Mouse (Mus musculus): ENCODE results near the gene Rnf207. TPM values are rescaled to one million over a fixed set of nuclear protein-coding genes. Genes with fewer than 3 reads are reported as not detected.

Gene Rnf207
- total RNA-seq (2021): 1.1 TPM in 1 of 2 replicates, not detected in the other
- long read RNA-seq: 0 reads

DNA sequence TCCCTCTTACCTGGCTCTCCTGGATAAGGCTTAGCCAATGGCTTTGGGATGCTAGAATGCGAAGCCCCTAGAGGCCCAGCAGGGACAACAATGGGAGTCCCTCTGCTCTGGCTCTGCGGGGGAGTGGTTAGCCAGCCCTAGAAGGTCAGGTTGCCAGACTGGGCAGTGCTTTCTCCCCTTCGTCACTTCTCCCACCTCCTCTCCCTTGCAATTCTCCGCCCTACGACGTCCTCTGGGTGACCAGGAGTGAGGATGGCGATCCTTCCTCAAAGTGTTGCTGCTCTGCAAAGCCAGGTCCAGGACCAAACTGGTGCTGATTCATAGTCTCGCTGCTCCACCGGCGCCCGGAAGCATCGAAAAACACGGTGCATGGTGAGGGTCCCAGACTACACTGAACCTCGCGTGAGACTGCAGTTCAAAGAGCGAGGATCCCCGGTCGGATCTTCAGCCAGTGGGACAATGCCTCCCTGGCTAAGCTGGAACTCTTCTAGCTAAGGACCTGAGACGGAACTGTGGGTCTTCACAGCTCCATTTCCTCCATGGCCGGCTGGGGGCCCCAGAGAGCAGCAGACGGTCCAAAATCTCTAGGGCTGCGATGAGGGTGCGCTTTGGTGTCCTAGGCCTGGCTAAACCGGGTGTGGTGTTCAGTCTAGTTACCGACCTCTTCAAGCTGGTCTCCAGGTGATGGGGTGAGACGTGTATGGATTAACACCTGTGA lies at the start of gene Rnf207:
Gene Rnf207, minus strand, starts transcription at position 477 of the 718 bp plus-strand sequence.
- peak; percentile 70 for DNase-seq

DNA sequence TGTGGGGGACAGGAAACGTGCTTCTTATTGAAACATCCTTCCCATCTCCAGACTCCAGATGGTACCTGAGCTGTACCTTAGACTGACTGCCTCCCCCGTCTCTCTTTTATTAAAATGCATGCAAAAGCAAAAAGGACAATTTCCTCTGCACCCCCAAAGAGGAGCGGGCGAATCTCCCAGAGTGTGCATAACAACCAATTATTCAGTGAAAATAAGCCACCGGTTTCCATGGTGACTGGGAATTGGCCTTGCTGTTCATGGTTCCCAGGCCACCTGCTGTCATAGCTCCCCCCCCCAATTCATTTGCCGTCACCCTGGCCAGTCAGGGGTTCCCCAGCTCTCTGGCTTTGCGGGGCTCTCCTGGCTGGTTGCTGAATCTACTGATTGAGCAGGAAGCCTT lies 46.4 kb upstream of the Rnf207 start:
- DNase-seq: no peak

DNA sequence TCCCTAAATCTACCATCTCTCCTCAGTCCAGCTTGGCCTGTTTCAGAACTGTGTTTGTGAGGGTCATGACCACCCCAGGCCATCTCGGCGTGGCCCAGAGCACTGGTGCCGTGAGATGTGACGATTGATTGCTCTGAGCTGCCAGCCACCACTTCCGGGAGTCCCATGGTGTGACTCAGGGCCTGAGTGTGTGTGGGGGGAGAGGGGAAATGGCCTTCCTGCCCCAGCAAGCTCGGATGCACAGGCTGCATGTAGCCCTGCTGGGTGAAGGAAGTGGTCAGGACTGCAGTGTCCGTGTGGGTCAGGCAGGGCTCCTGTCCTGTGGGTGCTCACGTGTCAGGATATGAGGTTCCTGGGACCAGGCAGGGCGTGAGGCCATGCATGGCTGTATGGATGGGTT lies 43.4 kb upstream of the Rnf207 start:
- DNase-seq: no peak

DNA sequence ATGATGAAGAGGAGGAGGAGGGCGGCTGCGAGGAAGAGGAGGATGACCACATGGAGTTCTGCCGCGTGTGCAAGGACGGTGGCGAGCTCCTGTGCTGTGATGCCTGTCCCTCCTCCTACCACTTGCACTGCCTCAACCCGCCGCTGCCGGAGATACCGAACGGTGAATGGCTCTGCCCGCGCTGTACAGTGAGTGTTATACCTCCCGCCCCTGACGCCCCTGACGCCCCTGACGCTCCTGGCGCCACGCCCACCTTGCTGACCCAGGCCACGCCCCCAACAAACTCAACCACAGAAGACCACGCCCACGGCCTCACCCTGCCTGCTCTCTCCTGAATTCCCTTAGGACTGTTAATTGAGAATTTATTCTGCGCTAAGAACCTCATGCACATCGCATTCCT lies 42.1 kb upstream of the Rnf207 start:
- no peak for DNase-seq

DNA sequence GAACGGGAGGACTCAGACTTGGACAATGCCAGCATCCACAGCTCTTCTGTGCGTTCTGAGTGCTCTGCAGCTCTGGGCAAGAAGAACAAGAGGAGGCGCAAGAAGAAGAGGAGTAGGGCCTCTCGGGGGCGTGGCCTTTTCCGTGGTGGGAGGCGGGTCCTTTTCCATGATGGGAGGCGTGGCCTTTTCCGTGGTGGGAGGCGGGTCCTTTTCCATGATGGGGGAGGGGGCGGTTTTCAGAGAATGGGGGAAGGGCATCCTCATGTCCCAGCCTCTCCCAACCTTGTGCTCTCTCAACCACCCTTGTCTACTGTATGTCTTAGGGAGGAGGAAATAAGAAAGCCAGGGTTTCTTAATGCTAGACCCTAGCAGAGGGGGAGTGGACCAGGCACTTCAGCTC lies 40.9 kb upstream of the Rnf207 start:
- DNase-seq: no peak

DNA sequence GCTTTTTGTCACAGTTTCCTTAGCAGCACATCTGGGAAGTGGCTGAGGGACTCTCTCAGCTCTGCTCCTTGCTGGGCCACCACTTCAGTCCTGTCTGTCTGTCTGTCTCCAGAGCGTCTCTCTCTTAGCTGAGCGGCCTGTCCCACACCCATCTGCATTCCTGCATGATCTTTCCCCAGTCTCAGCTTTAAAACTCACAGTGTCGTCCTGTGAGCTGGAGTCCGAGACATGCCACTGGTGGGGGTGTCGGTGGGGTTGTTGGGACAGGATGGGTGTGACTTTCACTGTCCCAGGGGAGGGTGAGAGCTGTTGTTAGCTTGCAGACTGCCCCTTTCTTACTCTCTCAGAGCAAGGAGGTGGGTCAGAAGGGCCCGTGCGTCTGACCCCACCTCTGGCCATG lies 36.9 kb upstream of the Rnf207 start:
- no peak for DNase-seq

DNA sequence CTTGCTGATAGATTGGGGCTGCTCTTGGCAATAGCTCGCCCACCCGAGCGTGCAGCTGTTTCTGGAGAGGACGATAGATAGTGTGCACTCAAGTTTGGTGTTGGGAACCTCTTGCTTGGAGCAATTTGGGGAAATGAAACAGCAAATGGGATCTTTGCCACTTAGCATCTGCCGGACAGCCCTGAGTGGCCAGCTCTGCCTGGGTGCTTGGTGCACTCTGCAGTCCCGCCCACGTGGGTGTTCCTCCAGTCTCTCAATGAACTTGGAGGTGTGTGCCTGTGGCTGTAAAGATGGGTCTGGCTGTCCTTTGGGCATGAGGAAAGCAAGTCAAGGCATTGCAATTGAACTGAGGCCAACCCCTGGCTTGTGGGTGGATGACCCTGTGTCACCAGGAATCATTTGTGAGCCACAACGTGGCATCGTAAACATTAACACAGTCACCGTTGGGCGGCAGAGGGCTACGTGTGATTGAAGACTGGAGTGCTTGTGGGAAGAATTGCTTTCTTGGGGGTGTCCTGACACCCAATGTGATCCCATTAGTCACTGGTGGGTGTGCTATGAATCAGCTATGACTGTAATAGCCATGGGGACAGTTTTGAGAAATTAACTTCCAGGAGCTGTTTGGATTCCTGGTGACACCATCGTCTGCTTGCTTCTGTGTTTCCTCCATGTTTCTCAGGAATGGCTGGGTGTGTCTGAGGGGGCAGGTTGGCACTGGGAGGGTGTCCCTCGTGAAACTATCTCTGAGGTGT lies 35.3 kb upstream of the Rnf207 start:
- no peak for DNase-seq

DNA sequence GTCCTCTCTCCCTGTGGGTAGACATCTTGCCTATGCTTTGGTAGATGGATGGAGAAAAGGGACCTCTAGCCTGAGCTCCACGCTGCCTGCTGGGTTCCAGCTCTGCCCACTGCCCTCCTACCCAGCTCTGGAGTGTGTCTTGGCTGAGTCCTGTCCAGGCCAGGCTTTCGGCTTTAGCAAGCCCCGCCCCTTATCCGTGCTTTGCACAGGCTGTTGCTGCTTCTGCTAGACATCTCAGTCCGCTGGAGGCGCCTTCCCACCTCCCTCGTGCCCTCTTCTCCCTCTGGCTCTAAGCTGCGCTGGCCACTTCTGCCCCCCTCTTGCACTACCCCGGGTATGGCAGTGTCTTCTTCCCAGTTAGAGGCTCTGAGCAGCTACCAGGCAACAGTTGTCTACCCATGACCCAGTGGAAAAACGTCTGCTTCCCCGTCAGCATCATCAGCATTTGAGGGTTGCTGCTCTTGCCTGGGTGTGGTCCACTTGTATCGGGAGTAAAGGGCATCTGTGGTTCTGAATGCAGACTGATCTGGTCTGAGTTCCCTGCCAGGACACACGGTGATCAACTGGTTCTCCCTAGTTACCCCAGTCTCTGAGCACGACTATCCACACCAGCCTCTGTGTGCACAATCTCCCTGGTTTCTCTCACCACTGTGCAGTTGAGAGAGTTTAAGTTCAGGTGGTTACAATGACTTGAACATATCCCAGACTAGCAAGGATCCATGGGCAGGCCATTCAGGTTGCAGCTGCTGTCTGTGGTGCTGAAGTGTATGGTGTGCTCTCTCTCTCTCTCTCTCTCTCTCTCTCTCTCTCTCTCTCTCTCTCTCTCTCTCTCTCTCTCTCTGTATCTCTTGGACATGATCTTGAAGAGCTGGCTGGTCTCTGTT lies 32.9 kb upstream of the Rnf207 start:
- DNase-seq: no peak

DNA sequence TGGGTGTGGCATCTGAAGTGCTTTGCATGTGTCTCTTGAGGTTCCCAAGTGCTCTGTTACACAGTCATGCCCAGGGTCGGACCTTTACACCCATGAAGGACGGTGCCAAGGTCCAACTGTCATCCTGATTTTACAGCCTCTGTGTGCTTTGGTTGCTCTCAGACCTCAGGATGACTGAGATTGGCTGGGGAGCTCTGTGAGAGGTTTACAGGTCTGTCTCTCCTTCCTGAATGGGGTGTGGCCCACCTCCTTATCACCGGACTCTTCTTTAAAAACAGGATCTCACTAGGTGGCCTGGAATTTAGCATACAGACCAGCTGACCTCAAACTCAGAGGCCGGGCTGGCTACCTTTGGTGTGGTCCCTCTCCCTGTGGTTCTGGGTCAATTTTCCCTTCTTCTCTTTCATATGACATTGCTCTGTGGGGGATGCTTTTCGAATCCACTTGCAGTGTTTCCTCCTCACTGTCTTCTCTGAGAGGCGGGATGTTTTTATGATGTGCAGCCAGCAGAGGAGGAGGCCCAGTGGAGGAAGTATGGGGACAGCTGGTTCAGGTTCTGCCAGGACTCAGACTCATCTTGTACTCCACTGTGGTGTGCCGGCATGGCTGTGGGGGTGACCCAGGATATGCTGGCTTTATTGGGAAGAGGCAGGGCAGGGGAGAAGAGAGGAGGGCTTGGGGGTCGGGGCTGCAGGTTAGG lies 32.1 kb upstream of the Rnf207 start:
- DNase-seq: no peak

DNA sequence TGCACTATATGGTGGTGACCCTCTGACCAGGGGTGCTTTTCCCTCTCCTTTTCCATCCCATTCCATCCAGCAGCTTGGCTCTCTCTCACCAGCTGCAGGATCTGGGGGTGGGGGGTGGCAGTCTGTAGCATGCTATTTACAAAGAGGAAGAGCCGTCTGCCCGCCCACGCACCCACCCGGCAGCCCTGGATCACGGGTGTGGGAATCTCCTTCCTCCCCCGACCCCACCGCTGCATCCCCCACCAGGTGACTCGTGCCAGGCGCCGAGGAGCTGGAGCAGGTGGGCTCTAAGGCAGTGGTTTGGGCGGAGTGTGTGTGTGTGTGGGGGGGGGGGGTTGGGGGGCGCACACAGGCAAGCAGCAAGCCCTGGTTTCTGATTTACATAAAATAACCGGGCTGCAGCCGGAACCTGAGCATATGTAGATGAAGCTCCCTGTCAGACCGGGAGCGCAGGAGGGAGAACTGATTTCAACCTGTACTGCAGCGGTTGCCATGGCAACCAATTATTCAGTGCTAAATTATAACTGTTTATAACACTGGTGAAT lies 31.1 kb upstream of the Rnf207 start:
- no peak for DNase-seq

DNA sequence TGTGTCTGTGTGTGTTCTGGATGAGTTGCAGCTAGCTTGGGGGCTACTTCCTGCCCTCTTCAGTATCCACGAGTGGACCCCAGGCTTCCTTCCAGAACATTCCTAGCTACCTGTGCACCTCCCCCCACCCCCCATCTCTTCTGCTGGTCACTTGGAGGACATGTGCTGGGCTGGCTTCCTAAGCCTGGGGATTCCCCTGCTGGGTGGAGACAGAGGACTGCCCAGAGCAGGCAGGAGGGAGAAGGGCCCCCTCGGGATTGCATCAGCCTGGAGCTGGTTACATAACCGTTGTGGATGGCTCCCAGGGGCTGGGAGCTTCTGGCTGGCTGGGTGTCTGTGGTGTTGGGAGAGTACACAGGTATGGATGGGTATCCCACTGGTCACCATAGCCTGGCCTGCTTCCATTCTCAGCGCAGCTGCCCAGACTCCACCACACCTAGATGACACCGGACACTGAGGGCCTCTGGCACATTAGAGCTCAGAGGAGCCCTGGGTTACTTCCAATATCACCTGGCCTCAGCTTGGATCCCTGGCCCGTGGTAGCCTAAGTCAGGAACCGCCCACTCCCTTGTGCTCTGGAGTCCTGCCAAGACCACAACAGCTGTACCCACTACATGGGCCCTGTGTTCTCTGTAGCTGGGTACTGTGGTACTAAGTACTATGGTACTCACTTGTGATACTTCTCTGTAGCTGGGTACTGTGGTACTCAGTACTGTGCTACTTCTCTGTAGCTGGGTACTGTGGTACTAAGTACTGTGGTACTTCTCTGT lies 26.5 kb upstream of the Rnf207 start:
- DNase-seq: peak; percentile 40

DNA sequence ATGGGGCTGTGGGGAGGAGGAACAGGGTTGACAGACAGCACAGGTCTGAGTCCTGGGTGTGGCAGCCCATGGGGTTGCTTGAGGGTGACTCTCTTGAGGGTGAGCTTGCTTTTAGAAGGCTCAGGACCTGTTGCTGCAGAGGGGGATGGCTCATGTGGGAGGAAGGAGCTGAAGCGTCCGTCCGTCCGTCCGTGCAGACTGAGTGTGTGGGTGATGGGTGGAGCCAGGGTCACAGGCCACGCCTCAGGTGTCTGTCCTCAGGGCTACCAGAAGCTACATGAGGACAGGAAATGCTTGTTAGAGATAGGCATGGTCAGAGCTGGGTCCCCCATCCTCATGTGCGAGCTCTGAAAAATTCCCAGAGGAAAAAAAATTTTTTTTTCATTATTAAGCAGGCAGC lies 25.9 kb upstream of the Rnf207 start:
- DNase-seq: no peak

DNA sequence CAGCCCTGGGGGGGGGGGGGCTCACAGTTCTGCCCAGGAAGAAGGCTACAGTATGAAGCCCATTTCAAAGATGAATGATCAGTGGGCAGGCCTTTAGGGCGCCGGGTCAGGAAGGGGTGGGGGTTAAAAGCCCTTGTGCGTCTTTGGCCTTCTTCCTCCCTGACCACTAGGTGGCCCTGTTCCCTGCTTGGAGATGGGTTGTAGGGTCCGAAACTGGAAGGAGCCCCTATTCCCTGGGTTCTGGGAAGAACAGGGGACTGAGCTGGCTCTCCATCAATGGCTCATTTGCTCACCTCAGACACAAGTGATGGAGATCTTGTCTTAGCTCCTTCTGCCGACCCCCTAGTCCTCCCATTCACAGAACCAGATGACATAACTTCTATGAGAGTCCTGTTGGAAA lies 24.5 kb upstream of the Rnf207 start:
- no peak for DNase-seq

DNA sequence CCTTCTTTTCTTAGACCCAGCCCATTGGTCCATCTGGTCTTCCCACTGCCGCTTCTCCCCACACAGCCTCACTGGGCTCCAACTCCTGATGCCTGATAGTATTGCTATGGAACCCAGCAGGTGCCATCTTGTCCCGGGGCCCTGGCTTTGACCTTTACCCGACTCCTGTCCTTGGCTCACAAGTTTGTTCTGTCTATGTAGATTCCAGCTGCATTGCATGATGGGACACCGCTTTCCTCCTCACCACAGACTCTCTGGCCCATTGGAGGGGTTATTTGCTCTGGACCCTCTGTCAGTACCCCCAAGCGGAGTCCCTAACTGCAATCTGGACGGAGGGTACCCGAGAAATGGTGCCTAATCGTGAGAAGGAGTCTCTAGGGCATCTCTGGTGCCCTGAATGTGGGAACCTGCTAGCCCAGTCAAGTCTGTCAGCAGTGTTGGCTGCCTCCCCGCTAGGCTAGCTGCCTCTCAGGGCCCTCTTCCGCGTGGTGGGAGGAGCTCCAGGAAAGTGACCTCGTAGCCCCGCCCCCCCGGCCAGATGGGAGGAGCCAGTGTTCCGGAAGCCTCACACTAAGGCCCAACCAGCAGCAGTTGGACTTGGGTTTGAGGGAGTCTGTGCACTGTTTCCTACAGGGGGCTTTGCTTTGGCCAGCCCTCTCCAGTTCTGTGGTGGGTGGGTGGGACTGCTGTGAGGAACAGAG lies 21.9 kb upstream of the Rnf207 start:
- no peak for DNase-seq

DNA sequence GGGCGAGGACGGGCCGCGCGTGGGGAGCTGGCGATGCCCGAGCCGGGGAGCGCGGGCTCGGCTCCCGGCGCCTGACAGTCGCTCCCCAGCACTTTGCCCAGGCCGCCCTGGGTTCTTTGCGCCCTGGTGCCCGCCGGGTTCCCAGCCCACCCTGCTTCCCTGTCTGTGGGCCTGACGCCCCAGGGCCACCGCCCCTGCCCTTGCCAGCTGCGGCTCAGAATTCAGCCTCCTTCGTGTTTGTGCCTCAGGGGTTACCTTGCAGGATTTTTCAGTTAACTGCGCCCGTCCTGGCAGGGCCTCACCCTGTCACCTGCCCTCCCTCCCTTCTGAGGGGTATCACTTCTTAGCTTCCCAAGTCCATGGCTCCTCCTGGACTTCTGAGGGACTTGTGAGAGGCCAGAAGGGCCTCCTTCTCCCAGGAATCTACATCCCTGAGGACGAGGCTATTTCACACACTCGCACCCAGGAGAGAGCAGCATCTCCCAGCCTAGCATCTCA lies 20.5 kb upstream of the Rnf207 start:
- DNase-seq: no peak

DNA sequence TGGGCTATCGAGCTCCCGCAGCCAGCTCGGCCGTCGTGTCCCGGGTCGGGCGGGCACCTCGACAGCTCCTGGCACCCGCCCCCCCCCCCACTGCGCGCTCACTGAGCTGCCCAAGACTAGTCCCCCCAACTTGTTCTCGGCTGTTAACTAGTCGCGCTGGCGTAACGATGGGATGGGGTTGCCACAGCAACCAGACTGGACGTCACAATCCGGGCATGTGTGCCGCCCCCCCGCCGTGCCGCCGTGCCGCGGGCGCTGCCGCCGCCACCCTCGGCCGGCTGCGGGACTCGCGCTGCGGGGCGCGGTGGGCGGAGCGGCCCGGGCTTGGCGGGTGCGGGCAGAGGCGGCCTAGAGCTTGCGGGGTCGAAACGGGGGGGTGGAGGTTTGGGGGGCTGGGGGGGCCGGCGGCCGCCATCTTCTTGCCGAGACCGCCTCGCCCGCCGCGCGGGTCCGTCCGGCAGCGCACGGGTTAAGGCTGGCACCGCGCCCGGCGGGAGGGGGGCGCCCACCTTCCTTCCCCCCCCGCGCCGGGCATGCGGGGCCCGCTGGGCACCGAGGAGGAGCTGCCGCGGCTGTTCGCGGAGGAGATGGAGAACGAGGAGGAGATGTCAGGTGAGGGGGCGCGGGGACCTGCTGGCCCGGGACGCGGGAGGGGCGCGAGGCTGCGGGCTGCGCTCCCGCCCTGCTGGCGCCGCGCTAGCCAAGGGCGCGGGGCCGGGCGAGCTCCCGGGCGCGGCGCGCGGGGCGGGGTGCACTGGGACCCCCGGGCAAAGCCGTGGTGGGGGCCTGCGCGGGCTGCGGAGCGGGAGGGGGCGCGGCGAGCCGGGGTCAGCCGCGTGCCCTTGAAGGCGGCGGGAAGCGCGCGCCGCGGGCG lies 19.9 kb upstream of the Rnf207 start, which contains the start of gene Chd5:
Gene Chd5, plus strand, starts transcription at position 233 of the 874 bp plus-strand sequence.
- no peak for DNase-seq

DNA sequence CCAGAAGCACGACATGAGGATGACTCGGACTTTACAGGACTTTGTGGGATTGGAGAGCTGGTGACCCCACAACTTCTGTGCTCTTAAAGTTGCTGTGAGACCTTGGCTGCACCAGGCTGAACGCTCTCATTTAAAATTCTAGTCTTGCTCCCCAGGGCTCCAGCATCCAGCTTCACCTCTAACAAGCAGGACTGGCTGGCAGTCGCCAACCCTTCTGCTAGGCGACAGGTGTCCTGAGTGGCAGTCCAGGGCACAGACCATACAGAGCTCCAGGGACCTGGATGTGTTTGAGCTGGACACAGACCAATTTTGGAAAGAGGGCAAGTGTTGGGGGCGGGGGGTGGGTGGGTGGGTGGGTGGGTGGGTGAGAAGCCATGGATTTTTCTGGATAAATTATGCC lies 19.0 kb upstream of the Rnf207 start:
- DNase-seq: no peak

DNA sequence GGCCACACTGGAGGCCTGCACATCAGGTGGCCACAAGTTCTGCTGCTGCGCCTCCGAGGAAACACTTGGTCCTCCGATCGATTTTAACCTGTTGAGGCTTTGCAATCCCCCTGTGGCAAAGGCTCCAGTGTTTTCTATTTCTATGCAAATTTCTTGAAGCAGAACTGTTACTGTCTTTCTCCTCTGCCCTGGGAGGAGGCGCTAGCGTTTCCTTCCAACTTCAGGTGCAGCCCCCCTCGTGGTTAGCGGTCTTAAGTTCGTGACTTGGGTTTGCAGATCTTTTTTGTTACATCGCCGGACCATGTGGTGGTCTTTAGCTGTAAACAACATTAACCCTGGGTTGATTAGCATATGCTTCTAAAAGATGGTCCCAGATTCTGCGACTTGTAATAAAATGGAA lies 14.8 kb upstream of the Rnf207 start:
- DNase-seq: no peak

DNA sequence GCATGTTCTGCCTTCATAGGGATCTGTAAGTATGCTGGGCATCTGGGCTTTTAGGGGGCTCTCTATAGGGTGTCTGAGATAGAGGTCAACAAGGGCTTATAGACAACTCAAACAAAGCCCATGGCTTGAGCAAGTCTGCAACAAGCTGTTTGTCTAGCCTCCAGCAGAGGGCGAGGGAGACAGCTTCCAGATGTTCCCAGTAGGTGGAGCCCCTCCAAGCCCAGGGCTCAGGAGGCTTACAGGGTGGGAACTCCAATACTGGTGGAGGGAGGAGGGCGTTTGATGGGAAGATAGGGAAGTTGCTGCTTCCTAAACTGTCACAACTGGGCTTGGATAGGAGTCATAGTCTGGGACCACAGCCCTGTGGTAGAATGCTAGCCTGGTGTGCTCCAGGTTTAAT lies 14.2 kb upstream of the Rnf207 start:
- peak; percentile 69 for DNase-seq
